Comparison of ENCODE assay signal across 14 mouse cellular contexts in the genomic region with DNA sequence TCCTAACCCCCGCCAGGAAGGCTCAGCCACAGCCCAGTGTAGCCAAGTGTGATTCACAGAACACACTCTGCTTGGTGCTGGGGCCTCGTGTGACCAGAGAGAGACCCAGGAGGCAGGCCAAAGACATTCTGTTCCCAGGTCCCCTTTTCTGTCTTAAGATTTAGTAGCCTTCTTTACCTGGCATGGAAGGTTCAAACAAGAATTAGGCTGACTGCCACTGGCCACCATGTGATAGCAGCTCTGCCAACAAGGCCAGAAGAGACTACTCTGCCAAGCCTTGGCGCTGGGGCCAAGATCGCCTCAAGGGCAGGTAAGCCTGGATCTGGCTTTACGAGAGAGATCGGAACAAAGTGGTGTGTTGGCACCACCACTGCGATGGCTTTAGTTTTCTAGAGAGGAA. TPM values are rescaled to one million over a fixed set of nuclear protein-coding genes. Genes with fewer than 3 reads are reported as not detected.
DNase-seq lines count a peak whose midpoint lies in the region; ATAC-seq and TF ChIP-seq lines count a peak whose summit lies in the region.
"Had no signal": no experiment of that assay in that cellular context is flagged by ENCODE, and none has a peak within 500 bp of the region (broad histone marks: within the 10 kb centered on the region; RNA-seq: fewer than 3 reads in every experiment).

No protein-coding gene starts in this region.

- H3K4me3 ChIP-seq in heart, embryonic 11.5 days (ENCODE audit: low read depth, low read length): no peak overlapping the region
- H3K4me3 ChIP-seq in hindbrain, embryonic 12.5 days: no peak overlapping the region
- H3K4me3 ChIP-seq in intestine, postnatal 0 days (ENCODE audit: low read depth, low read length): no peak overlapping the region
- H3K4me3 ChIP-seq: hindbrain, embryonic 15.5 days; liver, embryonic 13.5 days had no signal

- 96% methylated on average over 7 of the region's 7 CpGs for WGBS in heart, embryonic 11.5 days (ENCODE audit: insufficient replicate concordance)
- 97% methylated on average over 7 of the region's 7 CpGs for WGBS in hindbrain, embryonic 12.5 days
- WGBS in intestine, postnatal 0 days: 94% methylated on average over 7 of the region's 7 CpGs

- H3K27me3 ChIP-seq in heart, embryonic 11.5 days (ENCODE audit: control insufficient read depth, insufficient read depth, low read length): no peaks in the 10 kb centered on the region
- H3K27me3 ChIP-seq in hindbrain, embryonic 12.5 days: no peaks in the 10 kb centered on the region
- H3K27me3 ChIP-seq in intestine, postnatal 0 days (replicated peaks; ENCODE audit: control insufficient read depth, insufficient read depth, low read length): no peaks in the 10 kb centered on the region
- H3K27me3 ChIP-seq: hindbrain, embryonic 15.5 days; liver, embryonic 13.5 days had no signal

- TF ChIP-seq CTCF in intestine, postnatal 0 days (IDR thresholded peaks at IDR 0.05; ENCODE audit: low read depth): no peak

- peak; percentile 83 to 85 for DNase-seq in heart, adult 18-20 months
- peak; percentile 29 for DNase-seq in urinary bladder, postnatal 14 days (ENCODE audit: low spot score)
- DNase-seq in urinary bladder, postnatal 4 days (ENCODE audit: low spot score in 2 of 2): no peak
- peak; percentile 76 to 83 for DNase-seq in gastrocnemius, adult 8-10 months (ENCODE audit: low spot score in 2 of 2)
- DNase-seq: B cell, adult 2 months; layer of hippocampus, postnatal 36 days; liver, embryonic 13.5 days; retina, postnatal 1 day had no signal

- H3K27ac ChIP-seq in heart, embryonic 11.5 days (ENCODE audit: low read depth, low read length): no peak overlapping the region
- no peak overlapping the region for H3K27ac ChIP-seq in hindbrain, embryonic 12.5 days
- no peak overlapping the region; the same call in 1 of the 2 replicates for H3K27ac ChIP-seq in intestine, postnatal 0 days (ENCODE audit: low read depth, low read length)
- H3K27ac ChIP-seq: hindbrain, embryonic 15.5 days; liver, embryonic 13.5 days; macrophage had no signal

- peaks cover 7% of the 10 kb centered on the region; the same call in 1 of the 2 replicates for H3K4me1 ChIP-seq in heart, embryonic 11.5 days (ENCODE audit: control insufficient read depth, insufficient read depth, low read length)
- peaks cover 1% of the 10 kb centered on the region for H3K4me1 ChIP-seq in hindbrain, embryonic 12.5 days
- peaks cover 5% of the 10 kb centered on the region; the same call in 1 of the 2 replicates for H3K4me1 ChIP-seq in intestine, postnatal 0 days (replicated peaks; ENCODE audit: control insufficient read depth, insufficient read depth, low read length)

- no peak for ATAC-seq in heart, embryonic 11.5 days (replicated peaks; ENCODE audit: insufficient number of reproducible peaks, low FRiP score, low TSS enrichment)
- ATAC-seq in inflammation-experienced regulatory T-cells, adult 6 months: no peak
- no peak for ATAC-seq in hindbrain, embryonic 12.5 days (ENCODE audit: low FRiP score)
- ATAC-seq in intestine, postnatal 0 days: no peak

- no peak overlapping the region for H3K4me2 ChIP-seq in heart, embryonic 11.5 days
- H3K4me2 ChIP-seq in hindbrain, embryonic 12.5 days (replicated peaks): no peak overlapping the region
- no peak overlapping the region for H3K4me2 ChIP-seq in intestine, postnatal 0 days (replicated peaks; ENCODE audit: low read depth)
- H3K4me2 ChIP-seq: hindbrain, embryonic 15.5 days; liver, embryonic 13.5 days had no signal

- no peaks in the 10 kb centered on the region for H3K9me3 ChIP-seq in heart, embryonic 11.5 days (replicated peaks; ENCODE audit: control insufficient read depth, low read length)
- no peaks in the 10 kb centered on the region for H3K9me3 ChIP-seq in hindbrain, embryonic 12.5 days (replicated peaks)
- no peaks in the 10 kb centered on the region for H3K9me3 ChIP-seq in intestine, postnatal 0 days (ENCODE audit: control insufficient read depth)
- H3K9me3 ChIP-seq: hindbrain, embryonic 15.5 days; liver, embryonic 13.5 days had no signal

- H3K9ac ChIP-seq in heart, embryonic 11.5 days (ENCODE audit: low read depth, low read length): no peak overlapping the region
- H3K9ac ChIP-seq in hindbrain, embryonic 12.5 days: no peak overlapping the region
- H3K9ac ChIP-seq in intestine, postnatal 0 days (ENCODE audit: low read depth, low read length): no peak overlapping the region
- H3K9ac ChIP-seq: hindbrain, embryonic 15.5 days; liver, embryonic 13.5 days had no signal

- H3K36me3 ChIP-seq in heart, embryonic 11.5 days (ENCODE audit: control insufficient read depth, insufficient read depth, low read length): peaks cover 43% of the 10 kb centered on the region
- peaks cover 57% of the 10 kb centered on the region for H3K36me3 ChIP-seq in hindbrain, embryonic 12.5 days
- peaks cover 60% of the 10 kb centered on the region for H3K36me3 ChIP-seq in intestine, postnatal 0 days (ENCODE audit: control insufficient read depth, insufficient read depth)

RNA-seq across cellular contexts. Expression of a gene that starts 6.9 kb away (rescaled TPM):
- 10 to 100 TPM; 66.2 to 80.3 TPM for total RNA-seq in heart, adult 18-20 months (2021)
- polyA plus RNA-seq in heart, embryonic 11.5 days (2014; fragmentation: Nextera tagmentation; extraction: Ambion mirVana): 121 and 141 TPM in 2 replicates
- 10 to 100 TPM; 67.9 to 78.5 (median 70.7) TPM for total RNA-seq in gastrocnemius, adult 8-10 months (2022)
- 100 to 1,000 TPM; 134 to 236 (median 208) TPM for polyA plus RNA-seq in inflammation-experienced regulatory T-cells, adult 6 months (2017; shearing (Covaris generic))
- 146 and 169 TPM in 2 replicates for polyA plus RNA-seq in hindbrain, embryonic 12.5 days (2016; fragmentation: Nextera tagmentation; extraction: Ambion mirVana)
- 62.6 and 63.3 TPM in 2 replicates for polyA plus RNA-seq in intestine, postnatal 0 days (2015; fragmentation: Nextera tagmentation; extraction: Ambion mirVana)

RNA-seq across cellular contexts. Expression of a gene that starts 7.3 kb away (rescaled TPM):
- total RNA-seq in heart, adult 18-20 months (2021): 10 to 100 TPM; 33.0 to 36.8 TPM
- polyA plus RNA-seq in heart, embryonic 11.5 days (2014; fragmentation: Nextera tagmentation; extraction: Ambion mirVana): 30.5 and 35.2 TPM in 2 replicates
- total RNA-seq in gastrocnemius, adult 8-10 months (2022): 10 to 100 TPM; 46.7 to 68.3 (median 56.0) TPM
- polyA plus RNA-seq in inflammation-experienced regulatory T-cells, adult 6 months (2017; shearing (Covaris generic)): 10 to 100 TPM; 14.3 to 18.4 (median 17.1) TPM
- 24.9 and 26.8 TPM in 2 replicates for polyA plus RNA-seq in hindbrain, embryonic 12.5 days (2016; fragmentation: Nextera tagmentation; extraction: Ambion mirVana)
- 80.9 and 84.6 TPM in 2 replicates for polyA plus RNA-seq in intestine, postnatal 0 days (2015; fragmentation: Nextera tagmentation; extraction: Ambion mirVana)

RNA-seq across cellular contexts. Expression of a gene that starts 49.7 kb away (rescaled TPM):
- total RNA-seq in heart, adult 18-20 months (2021): 1 to 10 TPM in 1 of 2 experiments, under 1 TPM in 1; 0.67 to 1.1 TPM
- 0.66 and 1.0 TPM in 2 replicates for polyA plus RNA-seq in heart, embryonic 11.5 days (2014; fragmentation: Nextera tagmentation; extraction: Ambion mirVana)
- under 1 TPM in 1 of 4 experiments, not detected in 3; 0.07 TPM for total RNA-seq in gastrocnemius, adult 8-10 months (2022)
- 1 to 10 TPM in 1 of 3 experiments, under 1 TPM in 2; 0.16 to 1.7 (median 0.47) TPM for polyA plus RNA-seq in inflammation-experienced regulatory T-cells, adult 6 months (2017; shearing (Covaris generic))
- 14.6 and 15.4 TPM in 2 replicates for polyA plus RNA-seq in hindbrain, embryonic 12.5 days (2016; fragmentation: Nextera tagmentation; extraction: Ambion mirVana)
- 1.2 and 1.8 TPM in 2 replicates for polyA plus RNA-seq in intestine, postnatal 0 days (2015; fragmentation: Nextera tagmentation; extraction: Ambion mirVana)
- polyA plus RNA-seq: macrophage had no signal

RNA-seq across cellular contexts. Expression of a gene that starts 51.0 kb away (rescaled TPM):
- under 1 TPM in 1 of 2 experiments, not detected in 1; 0.54 TPM for total RNA-seq in heart, adult 18-20 months (2021)
- polyA plus RNA-seq in heart, embryonic 11.5 days (2014; fragmentation: Nextera tagmentation; extraction: Ambion mirVana): 0.42 and 0.44 TPM in 2 replicates
- total RNA-seq in gastrocnemius, adult 8-10 months (2022): not detected
- polyA plus RNA-seq in inflammation-experienced regulatory T-cells, adult 6 months (2017; shearing (Covaris generic)): 10 to 100 TPM in 1 of 3 experiments, 1 to 10 TPM in 1, under 1 TPM in 1; 0.26 to 15.4 (median 2.2) TPM
- 1.1 and 2.0 TPM in 2 replicates for polyA plus RNA-seq in hindbrain, embryonic 12.5 days (2016; fragmentation: Nextera tagmentation; extraction: Ambion mirVana)
- 131 and 132 TPM in 2 replicates for polyA plus RNA-seq in intestine, postnatal 0 days (2015; fragmentation: Nextera tagmentation; extraction: Ambion mirVana)
- polyA plus RNA-seq: macrophage had no signal

Comparison
In these comparisons a context has a peak if more than half of its experiments do, and no peak if none do; other contexts are left out.
1. DNase-seq: peak in heart, adult 18-20 months (2 of 2), urinary bladder, postnatal 14 days (single experiment) and gastrocnemius, adult 8-10 months (2 of 2); none in urinary bladder, postnatal 4 days (0 of 2).